Mouse (Mus musculus) ES-Bruce4 (cell line): ENCODE data around the gene Gm5737. TPM values are rescaled to one million over a fixed set of nuclear protein-coding genes. Genes with fewer than 3 reads are reported as not detected.

ENCODE experiments used
- H3K27ac ChIP-seq: 2 replicates; pipeline ENCODE4 v1.5.1; 2012; ENCODE audit warnings: low read length, inconsistent platforms; ENCODE audit not compliant: insufficient read depth
- H3K27me3 ChIP-seq: 2 replicates; pipeline ENCODE4 v1.6.1; 2012; ENCODE audit warnings: mild to moderate bottlenecking, low read length, inconsistent platforms; ENCODE audit not compliant: control insufficient read depth, poor library complexity, insufficient read depth, severe bottlenecking
- H3K36me3 ChIP-seq: 2 replicates; pipeline ENCODE4 v1.6.1; 2012; ENCODE audit warnings: inconsistent platforms, mild to moderate bottlenecking, low read length, moderate library complexity; ENCODE audit not compliant: control insufficient read depth, poor library complexity, insufficient read depth, severe bottlenecking
- H3K4me1 ChIP-seq: one replicate; pipeline ENCODE4 v1.8.1; 2011; ENCODE audit warnings: low read length; ENCODE audit not compliant: control insufficient read depth, insufficient read depth
- H3K4me3 ChIP-seq: 2 replicates; pipeline ENCODE4 v1.5.1; 2011; ENCODE audit warnings: low read depth, mild to moderate bottlenecking, low read length
- H3K9ac ChIP-seq: 2 replicates; pipeline ENCODE4 v1.6.1; 2012; ENCODE audit warnings: low read depth, mild to moderate bottlenecking, inconsistent platforms; ENCODE audit not compliant: poor library complexity, severe bottlenecking
- H3K9me3 ChIP-seq: replicated peaks from 2 replicates; pipeline ENCODE4 v1.6.1; 2012; ENCODE audit warnings: mild to moderate bottlenecking, low read length, inconsistent platforms; ENCODE audit not compliant: control insufficient read depth, poor library complexity, insufficient read depth, severe bottlenecking
- CTCF ChIP-seq: IDR thresholded peaks from one replicate; pipeline ENCODE4 v1.8.1; 2011; ENCODE audit warnings: low read depth, low read length
- EP300 ChIP-seq: IDR thresholded peaks from 2 replicates; pipeline ENCODE4 v1.6.1; 2011; ENCODE audit warnings: low read depth, low read length; ENCODE audit not compliant: insufficient read depth
- POLR2A ChIP-seq: IDR thresholded peaks from one replicate; pipeline ENCODE4 v1.8.1; 2011; ENCODE audit warnings: low read length; ENCODE audit not compliant: insufficient read depth
- polyA plus RNA-seq: library from polyadenylated mRNA; stranded (reverse); fragments of >200 nt; gene quantifications from 2 replicates; pipeline ENCODE4 v1.2.4, GENCODE M21; 2011; ENCODE audit warnings: low read depth; ENCODE audit not compliant: missing spikeins, insufficient read depth, insufficient read length

The Gm5737 gene
- polyA plus RNA-seq, 1 experiment, result not detected

GRCm38 (mm10) chr7:120836361-120836760 is 24.2 kb downstream of the Gm5737 start:
- no peaks in the 10 kb centered on the region for H3K4me1 ChIP-seq
- no peaks in the 10 kb centered on the region for H3K36me3 ChIP-seq
- no peak overlapping the region for H3K27ac ChIP-seq
- no peaks in the 10 kb centered on the region for H3K9me3 ChIP-seq
- peak overlapping the region; percentile 31; the same call in 1 of the 2 replicates for H3K4me3 ChIP-seq
- peak overlapping the region; percentile 8; the same call in 1 of the 2 replicates for H3K9ac ChIP-seq
- H3K27me3 ChIP-seq, result no peaks in the 10 kb centered on the region
- no peak for TF ChIP-seq POLR2A
- TF ChIP-seq EP300, result no peak
- TF ChIP-seq CTCF, result no peak

GRCm38 (mm10) chr7:120838436-120839160 is 26.4 kb downstream of the Gm5737 start:
- Histone ChIP-seq H3K4me3 (no peak overlapping the region), H3K9ac (no peak overlapping the region), H3K27ac (no peak overlapping the region), H3K4me1 (no peaks in the 10 kb centered on the region), H3K9me3 (no peaks in the 10 kb centered on the region), H3K27me3 (no peaks in the 10 kb centered on the region), H3K36me3 (no peaks in the 10 kb centered on the region)
- TF ChIP-seq POLR2A (no peak), CTCF (no peak), EP300 (no peak)

DNA sequence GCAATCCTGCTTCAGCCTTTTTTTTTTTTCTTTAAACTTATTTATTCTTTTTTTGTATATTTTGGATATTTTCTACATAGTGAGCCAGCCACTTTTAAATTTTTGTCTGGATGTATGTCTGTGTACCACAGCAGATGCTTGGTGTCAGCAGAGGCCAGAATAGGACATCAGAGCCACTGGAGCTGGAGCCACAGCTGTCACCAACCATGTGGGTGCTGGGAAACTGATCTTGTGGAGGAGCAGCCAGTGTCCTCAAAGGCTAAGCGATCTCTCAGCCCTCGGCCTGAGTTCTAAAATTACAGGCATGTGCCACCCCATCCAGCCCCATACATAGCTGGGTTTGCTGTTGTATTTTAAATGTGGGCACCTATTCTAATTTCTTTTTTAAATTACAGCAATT is 27.6 kb downstream of the Gm5737 start:
- Histone ChIP-seq H3K27me3 (no peaks in the 10 kb centered on the region), H3K4me1 (no peaks in the 10 kb centered on the region), H3K27ac (no peak overlapping the region), H3K9me3 (no peaks in the 10 kb centered on the region), H3K9ac (no peak overlapping the region), H3K4me3 (no peak overlapping the region), H3K36me3 (no peaks in the 10 kb centered on the region)
- TF ChIP-seq CTCF (no peak), POLR2A (no peak), EP300 (no peak)

- peak; percentile 71; the same call in 1 of the 2 replicates for TF ChIP-seq EP300
- TF ChIP-seq POLR2A, result peak; percentile 48
- peak; percentile 39 for TF ChIP-seq CTCF
- Histone ChIP-seq H3K4me3 (peak within 1 kb of the TSS; percentile 79), H3K36me3 (no peaks in the 10 kb centered on the region), H3K4me1 (peaks cover 7% of the 10 kb centered on the region), H3K27me3 (no peaks in the 10 kb centered on the region), H3K9me3 (no peaks in the 10 kb centered on the region), H3K9ac (peak within 1 kb of the TSS; percentile 77), H3K27ac (0 out of 2 replicates have a peak within 1 kb of the TSS, but pooled peaks have one; percentile 6)
Measured at GRCm38 (mm10) chr7:120842345-120843036, 30.3 kb downstream of the Gm5737 start, which contains the start of gene Eef2k. Gene Eef2k (plus strand): TSS chr7:120842831.

- Histone ChIP-seq H3K36me3 (no peaks in the 10 kb centered on the region), H3K9ac (peak overlapping the region; percentile 77), H3K9me3 (no peaks in the 10 kb centered on the region), H3K4me3 (peak overlapping the region; percentile 79), H3K27me3 (no peaks in the 10 kb centered on the region), H3K27ac (0 out of 2 replicates have a peak overlapping the region, but pooled peaks have one; percentile 6), H3K4me1 (peaks cover 7% of the 10 kb centered on the region)
- TF ChIP-seq CTCF, result no peak
- TF ChIP-seq EP300, result no peak
- TF ChIP-seq POLR2A, result no peak
Measured at GRCm38 (mm10) chr7:120843037-120843621, 31.0 kb downstream of the Gm5737 start.
